Mouse (Mus musculus): ENCODE data around the gene Pkp1. TPM values are rescaled to one million over a fixed set of nuclear protein-coding genes. Genes with fewer than 3 reads are reported as not detected.

Gene Pkp1
- polyA plus RNA-seq, 1 experiment = 6.4 TPM

GRCm38 (mm10) chr1:135847611-135848351 is 71.2 kb downstream of the Pkp1 start:
- Histone ChIP-seq H3K4me3 (ENCODE audit: insufficient read depth, poor library complexity, severe bottlenecking) (peak overlapping the region; percentile 28), H3K79me2 (ENCODE audit: control insufficient read depth, insufficient read depth) (peaks cover 92% of the 10 kb centered on the region), H3ac (ENCODE audit: control insufficient read depth, insufficient read length, low read depth) (peak overlapping the region; percentile 42), H3K27me3 (ENCODE audit: control insufficient read depth, insufficient read depth, insufficient read length) (no peaks in the 10 kb centered on the region), H3K36me3 (ENCODE audit: control insufficient read depth, insufficient read depth) (peaks cover 45% of the 10 kb centered on the region), H3K79me3 (ENCODE audit: low read depth) (peaks cover 50% of the 10 kb centered on the region)
- no peak for TF ChIP-seq CTCF (IDR thresholded peaks at IDR 0.05; ENCODE audit: control insufficient read depth, insufficient read depth, insufficient read length)
- no peak for TF ChIP-seq USF1 (IDR thresholded peaks at IDR 0.05; ENCODE audit: low read depth)
- no peak for TF ChIP-seq MAX (IDR thresholded peaks at IDR 0.05)
- TF ChIP-seq MYOG (IDR thresholded peaks at IDR 0.05; ENCODE audit: control insufficient read depth, extremely low read depth, insufficient read length) = no peak
- no peak for TF ChIP-seq FOSL1 (IDR thresholded peaks at IDR 0.05; ENCODE audit: insufficient read depth, low read length, poor library complexity, severe bottlenecking)
- TF ChIP-seq CEBPB (IDR thresholded peaks at IDR 0.05; ENCODE audit: low read depth) = no peak
- TF ChIP-seq MYOD1 (IDR thresholded peaks at IDR 0.05; ENCODE audit: control insufficient read depth, insufficient read length, low read depth) = no peak

DNA sequence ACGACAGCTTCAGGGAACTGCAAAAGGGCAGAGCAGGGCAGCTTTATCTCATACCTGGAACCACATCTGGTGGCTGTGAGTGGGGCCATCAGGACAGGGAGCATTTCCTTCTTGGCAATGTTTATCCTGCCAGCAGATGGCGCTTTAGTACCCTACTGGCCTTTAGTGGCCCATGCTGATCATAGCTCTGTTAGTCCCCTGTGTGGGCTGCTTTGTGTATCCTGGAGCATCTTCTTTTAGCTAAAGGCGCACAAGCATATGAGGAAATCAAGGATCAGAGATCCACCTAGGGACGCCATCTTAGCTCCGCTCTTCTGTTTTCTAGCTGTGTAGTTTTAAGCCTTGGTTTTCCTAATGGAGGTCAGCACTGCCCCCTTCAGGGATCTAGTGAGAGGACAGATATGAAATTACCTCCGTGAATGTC is 71.9 kb downstream of the Pkp1 start:
- Histone ChIP-seq H3K79me3 (ENCODE audit: low read depth) (peaks cover 50% of the 10 kb centered on the region), H3K4me3 (ENCODE audit: insufficient read depth, poor library complexity, severe bottlenecking) (peak overlapping the region; percentile 28), H3K36me3 (ENCODE audit: control insufficient read depth, insufficient read depth) (peaks cover 41% of the 10 kb centered on the region), H3ac (ENCODE audit: control insufficient read depth, insufficient read length, low read depth) (no peak overlapping the region), H3K79me2 (ENCODE audit: control insufficient read depth, insufficient read depth) (peaks cover 94% of the 10 kb centered on the region), H3K27me3 (ENCODE audit: control insufficient read depth, insufficient read depth, insufficient read length) (no peaks in the 10 kb centered on the region)
- TF ChIP-seq MYOG (IDR thresholded peaks at IDR 0.05; ENCODE audit: control insufficient read depth, extremely low read depth, insufficient read length) (no peak), CTCF (IDR thresholded peaks at IDR 0.05; ENCODE audit: control insufficient read depth, insufficient read depth, insufficient read length) (peak; percentile 66)

- peaks cover 40% of the 10 kb centered on the region for H3K36me3 ChIP-seq (ENCODE audit: control insufficient read depth, insufficient read depth)
- H3K4me3 ChIP-seq (ENCODE audit: insufficient read depth, poor library complexity, severe bottlenecking) = peak overlapping the region; percentile 28
- no peaks in the 10 kb centered on the region for H3K27me3 ChIP-seq (ENCODE audit: control insufficient read depth, insufficient read depth, insufficient read length)
- TF ChIP-seq USF1 (IDR thresholded peaks at IDR 0.05; ENCODE audit: low read depth) = no peak
- TF ChIP-seq MYOD1 (IDR thresholded peaks at IDR 0.05; ENCODE audit: control insufficient read depth, insufficient read length, low read depth) = no peak
- no peak for TF ChIP-seq MAX (IDR thresholded peaks at IDR 0.05)
- TF ChIP-seq MYOG (IDR thresholded peaks at IDR 0.05; ENCODE audit: control insufficient read depth, extremely low read depth, insufficient read length) = no peak
- peak overlapping the region; percentile 25 for H3ac ChIP-seq (ENCODE audit: control insufficient read depth, insufficient read length, low read depth)
- peaks cover 89% of the 10 kb centered on the region for H3K79me2 ChIP-seq (ENCODE audit: control insufficient read depth, insufficient read depth)
- H3K79me3 ChIP-seq (ENCODE audit: low read depth) = peaks cover 50% of the 10 kb centered on the region
Measured at GRCm38 (mm10) chr1:135846632-135847031, 72.4 kb downstream of the Pkp1 start.

DNA sequence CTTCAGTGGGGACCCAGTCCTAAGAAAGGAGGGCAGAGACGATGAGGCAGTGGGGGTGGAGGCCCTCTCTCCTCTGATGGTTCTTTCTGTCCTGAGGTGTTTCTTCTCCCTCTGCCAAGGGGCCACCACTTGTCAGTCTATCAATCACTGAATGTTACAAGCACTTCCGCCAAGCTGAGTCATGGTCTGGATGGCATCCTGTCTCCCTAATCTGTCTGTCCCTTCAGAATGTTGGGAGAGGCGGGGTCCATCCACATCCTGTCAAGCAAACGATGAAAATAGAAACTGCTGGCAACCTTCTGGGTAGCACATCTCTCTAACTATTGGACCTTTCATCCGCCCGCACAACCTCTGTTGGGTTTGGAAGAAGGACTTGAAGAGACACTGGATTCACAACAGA is 74.5 kb downstream of the Pkp1 start:
- Histone ChIP-seq H3K79me3 (ENCODE audit: low read depth) (peaks cover 49% of the 10 kb centered on the region), H3K36me3 (ENCODE audit: control insufficient read depth, insufficient read depth) (peaks cover 25% of the 10 kb centered on the region), H3K79me2 (ENCODE audit: control insufficient read depth, insufficient read depth) (peaks cover 67% of the 10 kb centered on the region), H3K27me3 (ENCODE audit: control insufficient read depth, insufficient read depth, insufficient read length) (no peaks in the 10 kb centered on the region), H3ac (ENCODE audit: control insufficient read depth, insufficient read length, low read depth) (peak overlapping the region; percentile 25), H3K4me3 (ENCODE audit: insufficient read depth, poor library complexity, severe bottlenecking) (peak overlapping the region; percentile 28)
- TF ChIP-seq FOSL1 (IDR thresholded peaks at IDR 0.05; ENCODE audit: insufficient read depth, low read length, poor library complexity, severe bottlenecking) (peak; percentile 54), MYOD1 (IDR thresholded peaks at IDR 0.05; ENCODE audit: control insufficient read depth, insufficient read length, low read depth) (peak; percentile 85), USF1 (IDR thresholded peaks at IDR 0.05; ENCODE audit: low read depth) (no peak), MAX (IDR thresholded peaks at IDR 0.05) (peak; percentile 18), CEBPB (IDR thresholded peaks at IDR 0.05; ENCODE audit: low read depth) (no peak), CTCF (IDR thresholded peaks at IDR 0.05; ENCODE audit: control insufficient read depth, insufficient read depth, insufficient read length) (no peak), MYOG (IDR thresholded peaks at IDR 0.05; ENCODE audit: control insufficient read depth, extremely low read depth, insufficient read length) (no peak)

DNA sequence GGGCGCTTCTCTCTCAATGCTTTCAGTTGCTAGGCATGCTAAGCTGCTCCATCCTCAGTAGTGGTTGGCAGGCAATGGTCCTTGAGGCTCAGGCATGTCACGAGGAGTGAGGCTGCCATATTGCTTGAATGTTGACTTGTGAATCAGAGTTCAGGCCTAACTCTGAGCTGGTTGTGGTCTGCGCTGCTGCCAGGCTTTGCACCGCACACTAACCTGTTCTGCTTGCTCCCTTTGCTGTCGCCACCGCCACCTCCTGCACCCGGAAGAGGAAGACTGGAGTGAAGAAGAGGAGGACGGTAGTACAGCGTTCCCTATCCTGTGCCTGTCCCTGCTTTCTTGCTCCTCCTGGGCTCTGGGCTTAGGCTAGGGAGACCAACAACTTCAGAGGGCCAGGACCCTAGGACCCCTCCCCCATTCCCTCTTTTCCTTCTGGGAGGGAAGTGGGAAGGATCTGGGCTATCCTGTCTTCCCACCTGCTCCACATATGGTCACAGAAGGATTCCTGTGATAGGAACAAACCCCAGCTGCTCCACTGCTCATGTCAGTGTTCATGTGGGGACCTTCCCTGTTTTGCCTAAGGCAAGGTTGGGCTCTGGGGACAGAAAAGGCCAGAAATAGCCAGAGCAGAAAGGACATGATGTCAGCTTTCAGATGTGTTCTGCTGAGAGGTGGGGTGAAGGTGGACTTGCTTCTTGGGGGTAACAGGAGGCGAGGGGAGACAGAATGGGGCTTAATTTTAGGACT is 75.3 kb downstream of the Pkp1 start:
- Histone ChIP-seq H3ac (ENCODE audit: control insufficient read depth, insufficient read length, low read depth) (no peak overlapping the region), H3K4me3 (ENCODE audit: insufficient read depth, poor library complexity, severe bottlenecking) (no peak overlapping the region)
- no peak for TF ChIP-seq CTCF (IDR thresholded peaks at IDR 0.05; ENCODE audit: control insufficient read depth, insufficient read depth, insufficient read length)
- no peak for TF ChIP-seq MYOD1 (IDR thresholded peaks at IDR 0.05; ENCODE audit: control insufficient read depth, insufficient read length, low read depth)
- TF ChIP-seq FOSL1 (IDR thresholded peaks at IDR 0.05; ENCODE audit: insufficient read depth, low read length, poor library complexity, severe bottlenecking) = no peak
- no peak for TF ChIP-seq MYOG (IDR thresholded peaks at IDR 0.05; ENCODE audit: control insufficient read depth, extremely low read depth, insufficient read length)
- no peak for TF ChIP-seq CEBPB (IDR thresholded peaks at IDR 0.05; ENCODE audit: low read depth)
- TF ChIP-seq MAX (IDR thresholded peaks at IDR 0.05) = no peak

More for the DNA sequence above, 75.3 kb downstream of the Pkp1 start:
- Histone ChIP-seq H3K79me2 (ENCODE audit: control insufficient read depth, insufficient read depth) (peaks cover 59% of the 10 kb centered on the region), H3K27me3 (ENCODE audit: control insufficient read depth, insufficient read depth, insufficient read length) (no peaks in the 10 kb centered on the region), H3K79me3 (ENCODE audit: low read depth) (peaks cover 42% of the 10 kb centered on the region), H3K36me3 (ENCODE audit: control insufficient read depth, insufficient read depth) (peaks cover 17% of the 10 kb centered on the region)
